Comparison of ENCODE assay signal across 9 mouse cellular contexts in genomic region chr1:75016846-75017245, GRCm38 (mm10).
A peak's percentile ranks its signal among the peaks of the same experiment; 100 is the strongest.
DNase-seq lines count a peak whose midpoint lies in the region; ATAC-seq lines count a peak whose summit lies in the region.
"Had no signal": no experiment of that assay in that cellular context is flagged by ENCODE, and none has a peak within 500 bp of the region (broad histone marks: within the 10 kb centered on the region; RNA-seq: fewer than 3 reads in every experiment).

No protein-coding gene starts in this region.

- H3K4me2 ChIP-seq in forebrain, embryonic 14.5 days (ENCODE audit: low read length) = no peak overlapping the region
- no peak overlapping the region for H3K4me2 ChIP-seq in hindbrain, embryonic 15.5 days
- H3K4me2 ChIP-seq: neural tube, embryonic 12.5 days had no signal

- no peak overlapping the region for H3K27ac ChIP-seq in forebrain, embryonic 14.5 days (ENCODE audit: low read depth, low read length)
- H3K27ac ChIP-seq in hindbrain, embryonic 15.5 days (replicated peaks) = no peak overlapping the region
- H3K27ac ChIP-seq: neural tube, embryonic 12.5 days had no signal

- no peaks in the 10 kb centered on the region for H3K4me1 ChIP-seq in forebrain, embryonic 14.5 days (ENCODE audit: control insufficient read depth, insufficient read depth, low read length)
- H3K4me1 ChIP-seq in hindbrain, embryonic 15.5 days (replicated peaks) = no peaks in the 10 kb centered on the region

- H3K36me3 ChIP-seq in forebrain, embryonic 14.5 days (ENCODE audit: control insufficient read depth, insufficient read depth, low read length) = no peaks in the 10 kb centered on the region
- no peaks in the 10 kb centered on the region for H3K36me3 ChIP-seq in hindbrain, embryonic 15.5 days
- H3K36me3 ChIP-seq: neural tube, embryonic 12.5 days had no signal

- WGBS in forebrain, embryonic 14.5 days = 4% methylated on average over 6 of the region's 6 CpGs
- 7% methylated on average over 6 of the region's 6 CpGs for WGBS in hindbrain, embryonic 15.5 days

- no peaks in the 10 kb centered on the region for H3K9me3 ChIP-seq in forebrain, embryonic 14.5 days (replicated peaks; ENCODE audit: control insufficient read depth, low read length)
- H3K9me3 ChIP-seq in hindbrain, embryonic 15.5 days = no peaks in the 10 kb centered on the region
- H3K9me3 ChIP-seq: neural tube, embryonic 12.5 days had no signal

- no peak overlapping the region for H3K9ac ChIP-seq in forebrain, embryonic 14.5 days (ENCODE audit: low read length)
- H3K9ac ChIP-seq in hindbrain, embryonic 15.5 days = no peak overlapping the region
- H3K9ac ChIP-seq: neural tube, embryonic 12.5 days had no signal

- no peak for ATAC-seq in CD4-positive, CD25-positive, alpha-beta regulatory T cell, adult 4 months
- ATAC-seq in forebrain, embryonic 14.5 days = no peak
- peak; percentile 69; the same call in 1 of the 2 replicates for ATAC-seq in hindbrain, embryonic 15.5 days (ENCODE audit: low FRiP score, low read depth)
- ATAC-seq in megakaryocyte progenitor cell, adult 5-6 weeks (replicated peaks; ENCODE audit: poor library complexity) = peak; percentile 94

- no peak overlapping the region for H3K4me3 ChIP-seq in forebrain, embryonic 14.5 days (ENCODE audit: low read depth, low read length)
- no peak overlapping the region for H3K4me3 ChIP-seq in hindbrain, embryonic 15.5 days
- H3K4me3 ChIP-seq: neural tube, embryonic 12.5 days had no signal

- H3K27me3 ChIP-seq in forebrain, embryonic 14.5 days (replicated peaks; ENCODE audit: control insufficient read depth, insufficient read depth, low read length) = no peaks in the 10 kb centered on the region
- H3K27me3 ChIP-seq in hindbrain, embryonic 15.5 days = 0 out of 2 replicates have a peak, but pooled peaks cover 5% of the 10 kb centered on the region
- H3K27me3 ChIP-seq: neural tube, embryonic 12.5 days had no signal

- peak; percentile 76 for DNase-seq in CD4-positive, CD25-positive, alpha-beta regulatory T cell, adult 2 months (ENCODE audit: low read depth, low spot score)
- DNase-seq in c-Kit-positive CD71-positive TER-119-negative erythroid progenitor cells, embryonic 14.5 days (ENCODE audit: low read depth) = peak; percentile 46
- peak; percentile 89 for DNase-seq in forebrain, embryonic 14.5 days (ENCODE audit: low spot score)
- peak; percentile 63 for DNase-seq in left cerebral cortex, adult 11 months (ENCODE audit: low spot score)
- peak; percentile 15 for DNase-seq in spleen, adult 12 weeks (ENCODE audit: low spot score)

Comparison
In these comparisons a context has a peak if more than half of its experiments do, and no peak if none do; other contexts are left out.
1. DNase-seq: peak in every context shown above with its lines; median percentile 89 in forebrain, embryonic 14.5 days; 76 in CD4-positive, CD25-positive, alpha-beta regulatory T cell, adult 2 months; 63 in left cerebral cortex, adult 11 months; 46 in c-Kit-positive CD71-positive TER-119-negative erythroid progenitor cells, embryonic 14.5 days; 15 in spleen, adult 12 weeks.
2. ATAC-seq: peak in hindbrain, embryonic 15.5 days (single experiment) and megakaryocyte progenitor cell, adult 5-6 weeks (single experiment); none in CD4-positive, CD25-positive, alpha-beta regulatory T cell, adult 4 months (single experiment) and forebrain, embryonic 14.5 days (single experiment).